Mouse (Mus musculus) limb, embryonic 10.5 days (tissue): ENCODE results near the gene Uvrag. TPM values are rescaled to one million over a fixed set of nuclear protein-coding genes. Genes with fewer than 3 reads are reported as not detected.

Source experiments
- DNase-seq: peaks from one replicate; pipeline ENCODE4 v3.0.0-alpha.2; 2017; ENCODE audit warnings: low spot score
- H3K27ac ChIP-seq: fragments of 300-500 bp; sonication (generic); 2 replicates; pipeline ENCODE4 v1.5.1; 2016; ENCODE audit warnings: mild to moderate bottlenecking
- H3K27me3 ChIP-seq: fragments of 300-500 bp; sonication (generic); 2 replicates; pipeline ENCODE4 v1.6.1; 2016; ENCODE audit warnings: low read depth, mild to moderate bottlenecking; ENCODE audit not compliant: poor library complexity, severe bottlenecking
- H3K36me3 ChIP-seq: fragments of 300-500 bp; sonication (generic); 2 replicates; pipeline ENCODE4 v1.6.1; 2016; ENCODE audit warnings: mild to moderate bottlenecking, moderate library complexity
- H3K4me1 ChIP-seq: fragments of 300-500 bp; sonication (generic); 2 replicates; pipeline ENCODE4 v1.6.1; 2016
- H3K4me3 ChIP-seq: fragments of 300-500 bp; sonication (generic); 2 replicates; pipeline ENCODE4 v1.5.1; 2016; ENCODE audit warnings: mild to moderate bottlenecking, moderate library complexity
- H3K9me3 ChIP-seq: fragments of 300-500 bp; sonication (generic); replicated peaks from 2 replicates; pipeline ENCODE4 v1.6.1; 2016; ENCODE audit warnings: mild to moderate bottlenecking
- WGBS: fragments of 180-500 bp; shearing (Covaris S2); methylation state at CpG from one replicate; pipeline ENCODE4 v1.1.7; 2016; 5-methylcytosine and 5-hydroxymethylcytosine counted together
- polyA plus RNA-seq: library from polyadenylated mRNA; unstranded; fragments of >200 nt; fragmentation: Nextera tagmentation; extraction: Ambion mirVana; gene quantifications from 2 replicates; pipeline ENCODE4 v1.2.1, GENCODE M21; 2016

Gene Uvrag
- polyA plus RNA-seq, 1 experiment from 2014 or later: 12.0 TPM

DNA sequence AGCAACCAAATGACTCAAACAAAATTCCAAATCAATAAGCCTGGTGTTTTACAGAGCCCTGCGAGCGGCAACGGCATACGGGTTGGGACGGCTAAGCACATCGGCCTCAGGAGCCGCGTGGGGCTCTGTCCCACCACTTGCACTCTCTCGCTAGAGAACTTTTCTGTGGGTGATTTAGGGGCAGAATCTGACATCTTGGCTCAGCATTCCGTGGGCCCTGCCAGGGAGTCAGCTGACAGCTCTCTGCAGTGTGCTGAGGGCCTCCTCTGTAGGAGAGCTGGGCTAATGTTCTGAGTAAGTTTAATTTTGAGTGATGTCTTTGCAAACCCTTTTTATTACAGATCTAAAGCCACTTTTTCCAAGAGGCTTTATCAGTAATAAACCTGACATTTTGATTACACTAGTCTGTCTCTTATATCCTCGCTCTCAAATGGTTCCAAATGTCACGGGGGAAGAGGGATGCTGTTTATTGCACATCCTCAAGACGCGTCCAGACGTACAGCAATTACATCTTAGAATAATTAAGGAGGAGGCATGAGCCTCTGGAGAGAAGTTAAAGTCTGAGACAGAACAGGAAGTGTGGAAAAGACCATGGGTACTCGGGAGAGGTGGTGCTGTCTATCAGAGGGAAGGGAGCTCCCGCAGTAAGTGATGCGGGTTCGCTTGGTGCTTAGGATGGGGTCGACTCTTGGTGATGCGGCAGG, 236.1 kb downstream of the Uvrag start:
- H3K27ac ChIP-seq: no peak overlapping the region
- peaks cover 59% of the 10 kb centered on the region for H3K27me3 ChIP-seq
- peaks cover 52% of the 10 kb centered on the region for H3K4me1 ChIP-seq
- no peak overlapping the region for H3K4me3 ChIP-seq
- H3K9me3 ChIP-seq: no peaks in the 10 kb centered on the region
- 53% methylated on average over 21 of the region's 21 CpGs for WGBS
- H3K36me3 ChIP-seq: peaks cover 3% of the 10 kb centered on the region; the same call in 1 of the 2 replicates
- DNase-seq: no peak

DNA sequence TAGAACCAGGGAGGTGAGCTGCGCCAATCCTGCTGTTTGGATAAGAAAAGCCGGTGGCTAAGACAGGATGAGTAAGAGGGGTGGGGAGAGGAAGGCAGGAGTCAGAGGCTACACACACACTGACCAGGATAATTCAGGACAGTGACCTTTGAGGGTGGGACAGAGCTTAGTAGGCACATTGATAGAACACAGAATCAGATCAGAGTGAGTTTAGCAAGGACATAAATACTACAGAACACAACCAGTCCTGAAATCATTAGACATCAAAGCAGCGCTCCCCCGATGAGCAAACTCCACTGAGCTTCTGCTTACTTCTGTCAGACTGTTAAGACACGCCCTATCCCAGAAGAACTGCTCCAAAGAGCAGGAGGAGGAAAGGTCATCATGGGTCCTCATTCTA, 237.1 kb downstream of the Uvrag start:
- Histone ChIP-seq H3K4me1 (peaks cover 49% of the 10 kb centered on the region), H3K4me3 (no peak overlapping the region), H3K9me3 (no peaks in the 10 kb centered on the region), H3K36me3 (peaks cover 3% of the 10 kb centered on the region; the same call in 1 of the 2 replicates), H3K27me3 (peaks cover 63% of the 10 kb centered on the region), H3K27ac (0 out of 2 replicates have a peak overlapping the region, but pooled peaks have one; percentile 15)
- WGBS: 25% methylated on average over 5 of the region's 5 CpGs
- DNase-seq: no peak

DNA sequence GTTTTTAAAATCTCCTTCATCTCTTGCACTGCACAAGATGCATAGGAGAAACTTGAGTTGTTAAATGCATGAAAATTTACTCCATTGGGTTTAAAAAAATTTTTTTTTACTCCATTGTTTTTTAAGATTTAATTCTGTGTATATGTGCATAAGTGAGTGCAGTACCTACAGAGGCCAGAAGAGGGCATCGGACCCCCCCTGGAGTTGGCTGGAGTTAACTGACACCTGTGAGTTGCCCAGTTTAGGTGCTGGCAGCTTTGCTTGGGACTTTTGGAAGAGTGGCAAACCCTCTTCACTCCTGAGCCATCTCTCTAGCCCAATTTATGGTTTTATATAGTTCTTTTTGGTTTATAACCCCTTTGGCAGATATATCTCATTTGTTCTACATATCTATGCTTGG, 239.8 kb downstream of the Uvrag start:
- H3K27me3 ChIP-seq: peaks cover 66% of the 10 kb centered on the region
- no peak overlapping the region for H3K27ac ChIP-seq
- WGBS: 94% methylated on average over 1 of the region's 1 CpGs
- H3K9me3 ChIP-seq: no peaks in the 10 kb centered on the region
- peaks cover 57% of the 10 kb centered on the region for H3K4me1 ChIP-seq
- no peak for DNase-seq
- H3K36me3 ChIP-seq: peaks cover 4% of the 10 kb centered on the region; the same call in 1 of the 2 replicates
- no peak overlapping the region for H3K4me3 ChIP-seq

DNA sequence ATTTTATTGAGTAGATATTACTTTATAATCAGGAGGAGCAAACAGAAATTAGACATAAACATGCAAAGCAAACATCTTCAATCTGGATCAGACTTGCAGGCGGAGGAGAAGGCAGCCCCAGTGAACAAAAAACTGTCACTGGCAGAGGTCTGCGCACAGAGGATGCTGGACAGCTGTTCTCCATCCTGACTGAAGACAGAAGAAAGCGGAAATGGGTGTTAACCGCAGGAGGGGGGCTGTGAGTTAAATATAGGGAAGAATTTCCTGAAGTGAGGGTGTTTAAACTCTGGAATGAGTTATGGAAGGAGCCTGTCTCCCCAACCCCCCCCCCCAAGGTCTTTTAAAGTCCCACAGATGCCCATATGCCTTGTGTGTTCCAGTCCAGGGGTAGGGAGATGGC, 241.1 kb downstream of the Uvrag start:
- H3K9me3 ChIP-seq: no peaks in the 10 kb centered on the region
- H3K27ac ChIP-seq: no peak overlapping the region
- H3K4me1 ChIP-seq: peaks cover 57% of the 10 kb centered on the region
- 40% methylated on average over 4 of the region's 4 CpGs for WGBS
- DNase-seq: no peak
- H3K36me3 ChIP-seq: 0 out of 2 replicates have a peak, but pooled peaks cover 3% of the 10 kb centered on the region
- H3K4me3 ChIP-seq: no peak overlapping the region
- peaks cover 60% of the 10 kb centered on the region for H3K27me3 ChIP-seq

DNA sequence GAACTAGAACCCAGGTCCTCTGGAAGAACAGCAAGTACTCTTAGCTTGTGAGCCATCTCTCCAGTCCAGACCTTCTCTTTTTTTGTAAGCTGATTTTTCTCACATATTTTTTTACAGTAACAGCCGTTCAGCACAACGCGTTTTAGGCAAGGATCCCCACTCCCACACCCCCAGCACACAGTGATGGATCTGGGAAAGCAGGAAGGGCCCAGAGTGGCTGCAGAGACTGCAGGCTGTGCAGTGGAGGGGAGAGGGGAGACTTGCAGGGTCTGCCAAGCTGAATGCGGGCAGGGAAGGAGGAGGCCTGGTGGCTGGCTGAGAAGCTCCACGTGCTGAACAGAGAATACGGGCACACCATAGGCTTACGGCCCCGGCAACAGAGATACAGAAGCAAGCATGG, 243.6 kb downstream of the Uvrag start:
- DNase-seq: no peak
- Histone ChIP-seq H3K27ac (0 out of 2 replicates have a peak overlapping the region, but pooled peaks have one; percentile 36), H3K27me3 (peaks cover 49% of the 10 kb centered on the region), H3K36me3 (0 out of 2 replicates have a peak, but pooled peaks cover 3% of the 10 kb centered on the region), H3K4me3 (no peak overlapping the region), H3K9me3 (no peaks in the 10 kb centered on the region), H3K4me1 (peaks cover 51% of the 10 kb centered on the region)
- 95% methylated on average over 8 of the region's 8 CpGs for WGBS

DNA sequence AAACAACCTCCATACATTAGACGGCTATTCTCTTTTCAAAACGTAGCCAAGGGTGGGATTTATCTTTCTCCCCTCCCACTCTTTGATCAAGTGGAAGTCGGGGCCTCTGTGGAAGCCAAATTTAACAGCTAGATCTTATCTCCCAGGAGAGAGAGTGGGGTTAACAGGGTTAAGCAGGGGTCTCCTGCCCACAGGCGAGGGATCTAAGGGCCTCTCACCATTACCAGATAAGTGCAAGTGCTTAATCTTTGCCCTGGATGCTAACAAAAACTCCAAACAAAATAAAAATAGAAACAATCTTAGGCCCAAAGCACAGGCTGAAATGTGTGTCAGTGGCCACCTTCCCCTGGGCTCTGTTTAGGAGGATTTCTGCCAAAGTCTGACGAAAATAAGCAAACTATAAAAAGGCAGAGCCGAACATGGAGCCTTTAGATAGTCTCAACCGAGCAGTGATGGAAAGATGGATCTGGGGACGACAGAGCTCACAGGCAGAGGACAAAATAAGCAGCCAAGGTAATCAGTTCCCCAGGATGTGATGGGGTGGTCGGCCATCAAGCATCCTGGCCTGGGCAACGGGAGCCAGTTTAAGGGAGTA, 245.3 kb downstream of the Uvrag start:
- Histone ChIP-seq H3K4me1 (peaks cover 60% of the 10 kb centered on the region), H3K4me3 (no peak overlapping the region), H3K27me3 (peaks cover 48% of the 10 kb centered on the region), H3K9me3 (no peaks in the 10 kb centered on the region), H3K36me3 (0 out of 2 replicates have a peak, but pooled peaks cover 3% of the 10 kb centered on the region), H3K27ac (0 out of 2 replicates have a peak overlapping the region, but pooled peaks have one; percentile 9)
- DNase-seq: no peak
- 12% methylated on average over 10 of the region's 10 CpGs for WGBS

DNA sequence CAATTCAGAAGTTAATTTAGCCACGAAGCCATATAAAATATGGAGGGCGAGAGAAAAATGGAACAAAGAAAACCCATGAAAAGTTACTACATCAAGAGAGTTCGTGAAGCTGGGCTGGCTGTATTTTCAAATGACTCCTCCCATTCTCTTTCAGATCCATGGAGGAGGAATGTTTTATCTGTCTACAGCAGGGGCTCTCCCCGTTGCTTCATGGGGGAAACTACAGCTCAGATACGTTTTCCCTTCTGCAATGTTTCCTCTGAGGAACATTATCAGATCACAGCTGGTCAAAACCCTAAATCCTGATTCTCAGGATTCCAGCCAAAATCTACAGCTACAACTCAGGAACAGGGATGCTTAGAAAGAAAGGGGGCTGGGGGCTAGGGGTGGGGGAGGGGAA, 246.2 kb downstream of the Uvrag start:
- Histone ChIP-seq H3K27me3 (peaks cover 53% of the 10 kb centered on the region), H3K36me3 (0 out of 2 replicates have a peak, but pooled peaks cover 3% of the 10 kb centered on the region), H3K4me3 (no peak overlapping the region), H3K4me1 (peaks cover 59% of the 10 kb centered on the region), H3K27ac (no peak overlapping the region), H3K9me3 (no peaks in the 10 kb centered on the region)
- WGBS: 52% methylated on average over 5 of the region's 5 CpGs
- no peak for DNase-seq

DNA sequence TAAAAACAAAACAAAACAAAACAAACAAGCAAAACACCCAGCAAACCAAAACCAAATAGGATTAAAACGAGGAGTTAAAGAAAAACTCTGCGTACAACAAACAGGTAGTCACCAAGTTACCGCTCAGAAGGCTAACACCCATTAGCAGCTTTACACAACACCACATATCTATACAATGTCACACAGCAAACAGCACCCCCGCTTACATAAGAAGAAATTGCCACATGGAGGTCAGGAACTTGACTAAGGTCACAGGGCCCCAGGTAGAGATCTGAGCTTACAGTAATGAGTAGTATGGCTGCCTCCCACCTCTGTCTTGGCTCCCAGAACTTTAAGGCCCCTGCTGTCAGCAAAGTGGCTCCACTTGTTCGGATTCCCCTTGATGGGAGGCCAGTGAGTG, 246.6 kb downstream of the Uvrag start:
- Histone ChIP-seq H3K9me3 (no peaks in the 10 kb centered on the region), H3K36me3 (0 out of 2 replicates have a peak, but pooled peaks cover 3% of the 10 kb centered on the region), H3K4me1 (peaks cover 61% of the 10 kb centered on the region), H3K27ac (no peak overlapping the region), H3K27me3 (peaks cover 55% of the 10 kb centered on the region), H3K4me3 (no peak overlapping the region)
- DNase-seq: no peak
- 83% methylated on average over 5 of the region's 5 CpGs for WGBS

DNA sequence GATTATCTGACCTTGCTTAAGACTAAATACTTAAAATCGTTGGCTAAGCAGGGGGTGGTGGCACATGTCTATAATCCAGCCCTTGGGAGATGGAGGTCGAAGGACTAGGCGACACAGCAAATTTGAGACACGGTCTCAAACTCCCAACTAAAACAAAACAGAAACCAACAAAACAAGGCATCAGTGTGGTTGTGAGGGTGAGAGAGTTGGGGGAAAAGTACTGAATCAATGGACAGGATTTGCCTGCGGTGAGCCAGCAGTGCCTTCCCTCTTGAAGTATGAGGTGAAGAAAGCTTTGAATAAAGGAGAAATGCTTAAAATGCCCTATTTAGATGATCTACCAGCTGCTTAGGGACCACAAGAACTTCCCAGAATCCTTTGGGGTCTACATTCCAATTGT, 247.8 kb downstream of the Uvrag start:
- WGBS: 91% methylated on average over 5 of the region's 5 CpGs
- no peak overlapping the region for H3K27ac ChIP-seq
- DNase-seq: no peak
- H3K4me3 ChIP-seq: no peak overlapping the region
- H3K27me3 ChIP-seq: peaks cover 46% of the 10 kb centered on the region
- H3K4me1 ChIP-seq: peaks cover 68% of the 10 kb centered on the region
- H3K9me3 ChIP-seq: no peaks in the 10 kb centered on the region
- peaks cover 5% of the 10 kb centered on the region for H3K36me3 ChIP-seq

DNA sequence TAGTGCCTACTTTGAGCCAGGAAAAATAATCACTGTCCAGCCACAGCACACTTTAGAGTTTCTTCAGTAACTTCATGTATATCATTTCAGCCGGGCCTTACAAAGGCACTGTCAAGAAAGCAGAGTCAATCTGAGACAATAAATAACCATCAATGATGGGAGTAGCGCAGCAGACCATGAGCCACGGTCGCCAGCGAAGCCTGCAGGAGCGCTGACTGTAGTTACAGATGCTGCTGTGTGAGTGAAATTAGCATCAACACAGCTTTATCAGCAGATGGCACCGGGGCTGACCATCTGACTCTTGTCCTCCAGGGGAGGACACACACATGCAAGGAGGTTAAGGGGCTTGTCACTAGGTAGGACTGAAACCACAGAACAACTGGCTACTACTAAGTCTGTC, 251.7 kb downstream of the Uvrag start:
- H3K27me3 ChIP-seq: peaks cover 36% of the 10 kb centered on the region
- peaks cover 50% of the 10 kb centered on the region for H3K4me1 ChIP-seq
- no peak overlapping the region for H3K27ac ChIP-seq
- H3K4me3 ChIP-seq: no peak overlapping the region
- 68% methylated on average over 7 of the region's 7 CpGs for WGBS
- no peak for DNase-seq
- no peaks in the 10 kb centered on the region for H3K9me3 ChIP-seq
- H3K36me3 ChIP-seq: peaks cover 7% of the 10 kb centered on the region

DNA sequence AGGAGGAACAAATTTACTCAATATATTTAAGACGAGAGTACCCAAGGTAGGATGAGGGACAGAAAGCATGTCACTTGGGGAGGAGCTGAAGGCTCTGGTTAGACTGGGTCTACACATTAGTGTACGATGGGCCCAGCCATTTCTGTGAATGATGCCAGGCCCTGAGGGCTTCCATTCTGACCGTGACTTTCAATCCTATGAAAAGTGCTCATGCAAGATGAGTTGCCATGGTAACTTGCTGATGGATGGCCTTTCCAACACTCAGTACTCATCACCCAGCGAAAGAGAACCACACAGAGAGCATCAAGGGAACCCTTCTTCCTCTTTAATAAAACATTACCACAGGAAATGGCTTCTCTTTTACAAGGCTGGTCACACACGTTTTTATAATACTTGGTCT, 252.1 kb downstream of the Uvrag start:
- H3K4me3 ChIP-seq: no peak overlapping the region
- H3K27me3 ChIP-seq: peaks cover 32% of the 10 kb centered on the region
- H3K36me3 ChIP-seq: peaks cover 7% of the 10 kb centered on the region
- WGBS: 76% methylated on average over 5 of the region's 5 CpGs
- DNase-seq: no peak
- no peaks in the 10 kb centered on the region for H3K9me3 ChIP-seq
- no peak overlapping the region for H3K27ac ChIP-seq
- peaks cover 48% of the 10 kb centered on the region for H3K4me1 ChIP-seq

DNA sequence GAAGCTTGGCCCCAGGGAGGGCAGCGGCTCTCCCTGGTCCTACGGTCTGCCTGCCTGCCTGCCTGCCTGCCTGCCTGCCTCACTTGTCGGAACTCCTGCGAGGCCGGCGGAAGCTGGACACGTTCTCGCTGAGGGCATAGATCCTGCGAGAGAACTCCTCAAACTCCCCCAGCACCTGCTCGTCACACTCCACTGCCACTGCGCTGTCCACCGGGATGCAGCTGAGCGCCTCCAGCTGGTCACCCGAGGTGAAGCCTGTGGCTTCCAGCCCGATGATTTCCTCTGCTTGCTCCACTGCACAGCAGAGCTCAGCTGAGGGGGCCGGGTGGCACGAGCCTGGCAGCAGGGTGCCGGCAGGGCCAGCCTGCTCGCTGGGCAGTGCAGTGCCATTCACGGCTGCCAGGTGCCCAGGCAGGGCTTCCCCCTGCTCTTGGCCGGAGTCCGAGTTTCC, 253.1 kb downstream of the Uvrag start:
- Histone ChIP-seq H3K4me1 (peaks cover 49% of the 10 kb centered on the region), H3K9me3 (no peaks in the 10 kb centered on the region), H3K4me3 (no peak overlapping the region), H3K27me3 (peaks cover 28% of the 10 kb centered on the region; the same call in 1 of the 2 replicates), H3K27ac (peak overlapping the region; percentile 50), H3K36me3 (peaks cover 7% of the 10 kb centered on the region)
- no peak for DNase-seq
- WGBS: 54% methylated on average over 22 of the region's 22 CpGs

DNA sequence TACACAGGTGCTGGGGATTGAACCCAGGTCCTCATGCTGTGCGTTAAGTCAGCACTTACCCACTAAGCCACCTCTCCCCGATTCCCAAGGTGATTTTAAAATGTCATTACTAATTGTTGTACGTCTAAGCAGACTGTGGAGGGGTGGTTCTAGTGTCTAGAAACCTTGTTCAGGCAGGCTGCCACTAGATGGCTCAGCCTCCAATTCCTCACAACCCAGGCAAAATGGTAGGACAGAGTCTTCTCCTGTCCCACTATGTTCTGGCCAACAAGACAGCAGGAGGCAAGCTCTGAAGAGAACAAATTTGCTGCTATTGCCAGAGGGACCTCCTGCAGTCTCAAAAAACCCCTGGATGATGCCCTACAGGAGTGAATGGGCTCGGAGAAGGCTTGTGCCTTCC, 259.1 kb downstream of the Uvrag start:
- H3K27me3 ChIP-seq: peaks cover 40% of the 10 kb centered on the region
- H3K36me3 ChIP-seq: no peaks in the 10 kb centered on the region
- H3K9me3 ChIP-seq: no peaks in the 10 kb centered on the region
- peaks cover 34% of the 10 kb centered on the region for H3K4me1 ChIP-seq
- no peak overlapping the region for H3K27ac ChIP-seq
- H3K4me3 ChIP-seq: no peak overlapping the region
- WGBS: 63% methylated on average over 4 of the region's 4 CpGs
- no peak for DNase-seq
